ENCODE assay signal across 1 mouse cellular context in the genomic region with DNA sequence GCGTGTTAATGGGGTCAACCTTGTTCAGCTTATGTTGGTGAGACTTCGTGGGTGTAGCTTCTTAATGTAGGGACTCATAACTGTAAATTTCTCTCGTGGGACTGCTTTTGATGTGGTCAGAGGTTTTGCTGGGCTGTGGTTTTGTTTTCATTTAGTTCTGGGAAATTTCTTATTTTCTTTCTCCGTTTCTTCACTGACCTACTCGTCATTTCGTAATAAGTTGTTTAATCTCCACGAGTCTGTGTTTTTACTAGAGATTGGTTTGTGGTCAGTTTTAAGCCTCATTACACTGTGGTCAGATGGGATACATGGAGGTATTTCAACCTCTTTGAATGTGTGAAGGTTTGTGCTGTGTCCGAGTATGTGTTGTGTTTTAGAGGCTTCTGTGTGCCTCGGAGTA.
TF ChIP-seq lines count a peak whose summit lies in the region.

No protein-coding gene starts in this region.

TF ChIP-seq in CH12.LX, 34 proteins besides CTCF, POLR2A, EP300 and RAD21 (continued from another document):
- TF ChIP-seq HCFC1 (IDR thresholded peaks at IDR 0.05; ENCODE audit: low read depth, low read length) (no peak), MYC (IDR thresholded peaks at IDR 0.05; ENCODE audit: low read depth, low read length) (no peak), TBP (conservative IDR thresholded peaks at IDR 0.05; ENCODE audit: low read depth, low read length) (no peak), ZKSCAN1 (IDR thresholded peaks at IDR 0.05; ENCODE audit: borderline replicate concordance, low read depth, low read length) (no peak), NELFE (IDR thresholded peaks at IDR 0.05; ENCODE audit: low read depth, low read length) (no peak), JUND (conservative IDR thresholded peaks at IDR 0.05; ENCODE audit: low read depth, low read length) (no peak)
